Mouse (Mus musculus): ENCODE results near the gene Olfr168.
"Not testable (repeated sequence)": the region's sequence is repeated elsewhere in the genome, so short reads cannot be mapped to it uniquely, and the experiment has no call there.

DNA sequence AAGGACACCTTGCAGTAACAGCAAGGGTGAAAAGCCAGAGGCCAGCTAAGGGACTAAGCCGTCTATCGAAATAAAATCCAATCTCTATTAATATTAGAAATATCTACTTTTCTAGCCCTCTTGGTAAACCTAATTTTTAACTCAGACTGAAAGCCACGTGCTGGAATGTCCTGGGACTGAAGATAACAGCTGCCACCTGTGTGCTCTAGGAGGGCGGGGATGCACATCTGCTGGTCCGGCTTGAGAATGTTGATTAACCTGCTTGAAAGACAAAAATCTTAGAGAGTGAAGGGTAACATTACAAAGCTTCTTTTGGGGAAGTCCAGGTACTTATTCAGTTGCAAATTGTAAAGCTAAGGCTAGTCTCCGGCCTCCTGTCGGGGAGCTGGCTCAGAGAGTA, 18.1 kb upstream of the Olfr168 start:
- TF ChIP-seq EP300 (IDR thresholded peaks at IDR 0.05; ENCODE audit: insufficient read depth, low read depth, low read length); POLR2A (IDR thresholded peaks at IDR 0.05; ENCODE audit: insufficient read depth, low read depth, low read length); CTCF (IDR thresholded peaks at IDR 0.05): not testable (repeated sequence)
